In genomic region chr17:84584107-84584506, GRCm38 (mm10) we compare ENCODE assay signal across 24 mouse cellular contexts. TPM values are rescaled to one million over a fixed set of nuclear protein-coding genes. Genes with fewer than 3 reads are reported as not detected.
DNase-seq lines count a peak whose midpoint lies in the region; ATAC-seq and TF ChIP-seq lines count a peak whose summit lies in the region.
"Had no signal": no experiment of that assay in that cellular context is flagged by ENCODE, and none has a peak within 500 bp of the region (broad histone marks: within the 10 kb centered on the region; RNA-seq: fewer than 3 reads in every experiment).

No protein-coding gene starts in this region.

- no peaks in the 10 kb centered on the region for H3K36me3 ChIP-seq in forebrain, embryonic 10.5 days (replicated peaks)
- no peaks in the 10 kb centered on the region for H3K36me3 ChIP-seq in forebrain, embryonic 16.5 days (ENCODE audit: control insufficient read depth, insufficient read depth)
- H3K36me3 ChIP-seq in intestine, embryonic 14.5 days (ENCODE audit: control insufficient read depth, insufficient read depth, low read length): peaks cover 8% of the 10 kb centered on the region
- no peaks in the 10 kb centered on the region for H3K36me3 ChIP-seq in intestine, embryonic 16.5 days (ENCODE audit: control insufficient read depth, insufficient read depth, low read length)
- H3K36me3 ChIP-seq in limb, embryonic 14.5 days (ENCODE audit: control insufficient read depth, insufficient read depth, low read length): peaks cover 22% of the 10 kb centered on the region
- H3K36me3 ChIP-seq in limb, embryonic 10.5 days: no peaks in the 10 kb centered on the region; the same call in 1 of the 2 replicates
- peaks cover 11% of the 10 kb centered on the region for H3K36me3 ChIP-seq in myocyte (ENCODE audit: control insufficient read depth, insufficient read depth)
- H3K36me3 ChIP-seq: heart, embryonic 15.5 days; intestine, embryonic 15.5 days had no signal

- TF ChIP-seq POLR2A in limb, embryonic 14.5 days (IDR thresholded peaks at IDR 0.05; ENCODE audit: borderline replicate concordance, extremely low read depth, insufficient read depth, insufficient read length): no peak
- no peak for TF ChIP-seq POLR2A in myocyte (IDR thresholded peaks at IDR 0.05; ENCODE audit: insufficient read length, low read depth)

- no peak overlapping the region for H3K4me2 ChIP-seq in forebrain, embryonic 16.5 days (ENCODE audit: low read length)
- no peak overlapping the region for H3K4me2 ChIP-seq in intestine, embryonic 14.5 days (ENCODE audit: low read length)
- no peak overlapping the region for H3K4me2 ChIP-seq in intestine, embryonic 16.5 days (ENCODE audit: low read depth, low read length)
- no peak overlapping the region for H3K4me2 ChIP-seq in limb, embryonic 14.5 days (replicated peaks; ENCODE audit: low read depth, low read length, severe bottlenecking)
- peak overlapping the region; percentile 48 for H3K4me2 ChIP-seq in myocyte (ENCODE audit: low read depth)
- H3K4me2 ChIP-seq: heart, embryonic 15.5 days; hindbrain, embryonic 14.5 days; intestine, embryonic 15.5 days; liver, embryonic 11.5 days had no signal

- DNase-seq in forebrain, embryonic 10.5 days (ENCODE audit: extremely low spot score, low spot score): peak; percentile 9
- peak; percentile 35 for DNase-seq in intestine, embryonic 14.5 days (ENCODE audit: low spot score)
- DNase-seq in limb, embryonic 14.5 days (ENCODE audit: low spot score): no peak
- no peak for DNase-seq in limb, embryonic 10.5 days (ENCODE audit: low spot score)
- DNase-seq: adrenal gland, postnatal 14 days; cerebellum, adult 11 months; cerebellum, postnatal 10 days; gastrocnemius, postnatal 36 days; left cerebral cortex, postnatal 4 days; lung, adult 2 months had no signal

- H3K4me3 ChIP-seq in forebrain, embryonic 10.5 days: no peak overlapping the region
- no peak overlapping the region for H3K4me3 ChIP-seq in forebrain, embryonic 16.5 days (replicated peaks; ENCODE audit: low read length)
- H3K4me3 ChIP-seq in intestine, embryonic 14.5 days (ENCODE audit: low read depth, low read length): no peak overlapping the region
- H3K4me3 ChIP-seq in intestine, embryonic 16.5 days (ENCODE audit: low read length): no peak overlapping the region
- H3K4me3 ChIP-seq in limb, embryonic 14.5 days (replicated peaks; ENCODE audit: low read length): no peak overlapping the region
- H3K4me3 ChIP-seq in limb, embryonic 10.5 days: no peak overlapping the region
- no peak overlapping the region for H3K4me3 ChIP-seq in myocyte
- H3K4me3 ChIP-seq: erythroblast, embryonic 14.5 days; heart, embryonic 15.5 days; intestine, embryonic 15.5 days; left cerebral cortex, adult 2 months; megakaryocyte, embryonic 14.5 days had no signal

- 69% methylated on average over 9 of the region's 9 CpGs for WGBS in forebrain, embryonic 10.5 days
- WGBS in forebrain, embryonic 16.5 days: 76% methylated on average over 9 of the region's 9 CpGs
- 80% methylated on average over 9 of the region's 9 CpGs for WGBS in intestine, embryonic 14.5 days
- 80% methylated on average over 9 of the region's 9 CpGs for WGBS in intestine, embryonic 16.5 days
- 81% methylated on average over 9 of the region's 9 CpGs for WGBS in limb, embryonic 14.5 days
- WGBS in limb, embryonic 10.5 days: 85% methylated on average over 9 of the region's 9 CpGs

- H3K27ac ChIP-seq in forebrain, embryonic 10.5 days: no peak overlapping the region
- H3K27ac ChIP-seq in forebrain, embryonic 16.5 days (ENCODE audit: low read length): no peak overlapping the region
- H3K27ac ChIP-seq in intestine, embryonic 14.5 days (ENCODE audit: low read depth): no peak overlapping the region
- no peak overlapping the region for H3K27ac ChIP-seq in intestine, embryonic 16.5 days (ENCODE audit: low read length)
- 0 out of 2 replicates have a peak overlapping the region, but pooled peaks have one; percentile 33 for H3K27ac ChIP-seq in limb, embryonic 14.5 days (replicated peaks; ENCODE audit: low read depth, low read length)
- no peak overlapping the region for H3K27ac ChIP-seq in limb, embryonic 10.5 days
- H3K27ac ChIP-seq: heart, embryonic 15.5 days; hindbrain, embryonic 14.5 days; intestine, embryonic 15.5 days; left cerebral cortex, adult 2 months; stomach, postnatal 0 days had no signal

- no peak overlapping the region for H3ac ChIP-seq in myocyte (ENCODE audit: control insufficient read depth, insufficient read length)

- peaks cover 14% of the 10 kb centered on the region for H3K4me1 ChIP-seq in forebrain, embryonic 10.5 days
- H3K4me1 ChIP-seq in forebrain, embryonic 16.5 days (replicated peaks; ENCODE audit: control insufficient read depth, insufficient read depth, low read length): peaks cover 6% of the 10 kb centered on the region; the same call in 1 of the 2 replicates
- H3K4me1 ChIP-seq in intestine, embryonic 14.5 days (replicated peaks; ENCODE audit: control insufficient read depth, insufficient read depth, low read length): no peaks in the 10 kb centered on the region; the same call in 1 of the 2 replicates
- H3K4me1 ChIP-seq in intestine, embryonic 16.5 days (ENCODE audit: control insufficient read depth, insufficient read depth, low read length): 0 out of 2 replicates have a peak, but pooled peaks cover 2% of the 10 kb centered on the region
- peaks cover 25% of the 10 kb centered on the region for H3K4me1 ChIP-seq in limb, embryonic 14.5 days (ENCODE audit: control insufficient read depth, insufficient read depth, low read length)
- peaks cover 24% of the 10 kb centered on the region for H3K4me1 ChIP-seq in limb, embryonic 10.5 days
- H3K4me1 ChIP-seq: heart, embryonic 15.5 days; intestine, embryonic 15.5 days had no signal

- no peaks in the 10 kb centered on the region for H3K79me2 ChIP-seq in myocyte (ENCODE audit: control insufficient read depth, insufficient read depth)

- H3K9ac ChIP-seq in forebrain, embryonic 16.5 days (replicated peaks; ENCODE audit: low read depth, low read length): no peak overlapping the region
- no peak overlapping the region for H3K9ac ChIP-seq in intestine, embryonic 14.5 days (ENCODE audit: low read length)
- H3K9ac ChIP-seq in intestine, embryonic 16.5 days (ENCODE audit: low read depth, low read length): no peak overlapping the region
- no peak overlapping the region for H3K9ac ChIP-seq in limb, embryonic 14.5 days (ENCODE audit: low read depth, low read length, severe bottlenecking)
- H3K9ac ChIP-seq: heart, embryonic 15.5 days; hindbrain, embryonic 14.5 days; intestine, embryonic 15.5 days had no signal

- H3K27me3 ChIP-seq in forebrain, embryonic 10.5 days (ENCODE audit: poor library complexity, severe bottlenecking): no peaks in the 10 kb centered on the region
- no peaks in the 10 kb centered on the region for H3K27me3 ChIP-seq in forebrain, embryonic 16.5 days (replicated peaks; ENCODE audit: control insufficient read depth, insufficient read depth, low read length)
- no peaks in the 10 kb centered on the region for H3K27me3 ChIP-seq in intestine, embryonic 14.5 days (replicated peaks; ENCODE audit: control insufficient read depth, insufficient read depth, low read length)
- no peaks in the 10 kb centered on the region for H3K27me3 ChIP-seq in intestine, embryonic 16.5 days (replicated peaks; ENCODE audit: control insufficient read depth, insufficient read depth, low read length)
- no peaks in the 10 kb centered on the region for H3K27me3 ChIP-seq in limb, embryonic 14.5 days (ENCODE audit: control insufficient read depth, insufficient read depth, low read length)
- H3K27me3 ChIP-seq in limb, embryonic 10.5 days (ENCODE audit: low read depth, poor library complexity, severe bottlenecking): no peaks in the 10 kb centered on the region
- H3K27me3 ChIP-seq in myocyte (ENCODE audit: control insufficient read depth, insufficient read depth, insufficient read length): no peaks in the 10 kb centered on the region
- H3K27me3 ChIP-seq: CH12.LX; heart, embryonic 15.5 days; intestine, embryonic 15.5 days had no signal

- H3K9me3 ChIP-seq in forebrain, embryonic 10.5 days: no peaks in the 10 kb centered on the region
- H3K9me3 ChIP-seq in forebrain, embryonic 16.5 days (ENCODE audit: control insufficient read depth, low read length): no peaks in the 10 kb centered on the region
- H3K9me3 ChIP-seq in intestine, embryonic 14.5 days (ENCODE audit: control insufficient read depth, low read length): no peaks in the 10 kb centered on the region
- H3K9me3 ChIP-seq in intestine, embryonic 16.5 days (ENCODE audit: control insufficient read depth, low read length): no peaks in the 10 kb centered on the region
- H3K9me3 ChIP-seq in limb, embryonic 14.5 days (ENCODE audit: control insufficient read depth, low read length): no peaks in the 10 kb centered on the region
- H3K9me3 ChIP-seq in limb, embryonic 10.5 days (replicated peaks): no peaks in the 10 kb centered on the region
- H3K9me3 ChIP-seq: heart, embryonic 15.5 days; intestine, embryonic 15.5 days; megakaryocyte, embryonic 14.5 days had no signal

- no peak for ATAC-seq in forebrain, embryonic 16.5 days
- ATAC-seq in intestine, embryonic 14.5 days (replicated peaks; ENCODE audit: low FRiP score, low TSS enrichment, low read depth): no peak
- no peak for ATAC-seq in intestine, embryonic 16.5 days
- no peak for ATAC-seq in limb, embryonic 14.5 days (ENCODE audit: low FRiP score, low read depth)
- ATAC-seq: forebrain, embryonic 14.5 days; intestine, embryonic 15.5 days; midbrain, embryonic 16.5 days had no signal

TF ChIP-seq in myocyte, 11 proteins besides CTCF, POLR2A, EP300 and RAD21:
- no peak for TF ChIP-seq USF1 (IDR thresholded peaks at IDR 0.05; ENCODE audit: low read depth)
- no peak for TF ChIP-seq TCF12 (IDR thresholded peaks at IDR 0.05; ENCODE audit: insufficient read depth, poor library complexity, severe bottlenecking)
- TF ChIP-seq SRF (IDR thresholded peaks at IDR 0.05; ENCODE audit: control insufficient read depth, insufficient read length, low read depth): no peak
- TF ChIP-seq MYOD1 (IDR thresholded peaks at IDR 0.05; ENCODE audit: control insufficient read depth in 1 of 3, insufficient read length in 2 of 3, low read depth in 2 of 3): peak in 2 of 3 experiments; percentile 44 to 61
- no peak for TF ChIP-seq MAX (IDR thresholded peaks at IDR 0.05; ENCODE audit: low read depth)
- TF ChIP-seq CEBPB (IDR thresholded peaks at IDR 0.05; ENCODE audit: insufficient read depth, poor library complexity, severe bottlenecking): no peak

RNA-seq across cellular contexts. Expression of gene Dync2li1, which starts 42.2 kb away (rescaled TPM):
- polyA plus RNA-seq in forebrain, embryonic 10.5 days (2016; fragmentation: Nextera tagmentation; extraction: Ambion mirVana): 35.5 and 36.0 TPM in 2 replicates
- 33.0 and 34.4 TPM in 2 replicates for polyA plus RNA-seq in forebrain, embryonic 16.5 days (2015; fragmentation: Nextera tagmentation; extraction: Ambion mirVana)
- 29.6 and 31.1 TPM in 2 replicates for polyA plus RNA-seq in intestine, embryonic 14.5 days (2014; fragmentation: Nextera tagmentation; extraction: Ambion mirVana)
- 18.1 and 20.1 TPM in 2 replicates for polyA plus RNA-seq in intestine, embryonic 16.5 days (2015; fragmentation: Nextera tagmentation; extraction: Ambion mirVana)
- 17.2 and 21.0 TPM in 2 replicates for polyA plus RNA-seq in limb, embryonic 14.5 days (2012; rRNA removed)
- 29.9 and 33.0 TPM in 2 replicates for polyA plus RNA-seq in limb, embryonic 14.5 days (2014; fragmentation: Nextera tagmentation; extraction: Ambion mirVana)
- 25.5 and 33.4 TPM in 2 replicates for polyA plus RNA-seq in limb, embryonic 10.5 days (2016; fragmentation: Nextera tagmentation; extraction: Ambion mirVana)
- polyA plus RNA-seq in myocyte (2012; fragmentation: generic; extraction: Trizol): 10.1 TPM
- polyA plus RNA-seq: erythroblast, embryonic 14.5 days had no signal

Comparison
In these comparisons a context has a peak if more than half of its experiments do, and no peak if none do; other contexts are left out.
1. DNase-seq: peak in forebrain, embryonic 10.5 days (single experiment) and intestine, embryonic 14.5 days (single experiment); none in limb, embryonic 14.5 days (single experiment) and limb, embryonic 10.5 days (single experiment).